Mouse (Mus musculus) heart, embryonic 15.5 days (tissue): ENCODE measurements around the gene Lyrm7. TPM values are rescaled to one million over a fixed set of nuclear protein-coding genes. Genes with fewer than 3 reads are reported as not detected.
"Not testable (repeated sequence)": the region's sequence is repeated elsewhere in the genome, so short reads cannot be mapped to it uniquely, and the experiment has no call there.

Experiments
- ATAC-seq: fragments of 200-750 bp; cut with Nextera tagmentation; replicated peaks from 2 replicates; pipeline ENCODE4 v1.8.0; 2017; ENCODE audit warnings: low read depth, moderate TSS enrichment; ENCODE audit not compliant: insufficient number of reproducible peaks, insufficient read depth, low FRiP score
- H3K27ac ChIP-seq: fragments of 300-500 bp; sonication (generic); 2 replicates; pipeline ENCODE4 v1.5.1; 2015; ENCODE audit warnings: mild to moderate bottlenecking, inconsistent platforms
- H3K27me3 ChIP-seq: fragments of 300-500 bp; sonication (generic); 2 replicates; pipeline ENCODE4 v1.6.1; 2015; ENCODE audit warnings: inconsistent platforms
- H3K36me3 ChIP-seq: fragments of 300-500 bp; sonication (generic); 2 replicates; pipeline ENCODE4 v1.6.1; 2015; ENCODE audit warnings: mild to moderate bottlenecking, inconsistent platforms
- H3K4me1 ChIP-seq: fragments of 300-500 bp; sonication (generic); replicated peaks from 2 replicates; pipeline ENCODE4 v1.6.1; 2015; ENCODE audit warnings: inconsistent platforms
- H3K4me2 ChIP-seq: fragments of 300-500 bp; sonication (generic); 2 replicates; pipeline ENCODE4 v1.6.1; 2015; ENCODE audit warnings: inconsistent platforms, mild to moderate bottlenecking, moderate library complexity
- H3K4me3 ChIP-seq: fragments of 300-500 bp; sonication (generic); 2 replicates; pipeline ENCODE4 v1.5.1; 2015; ENCODE audit warnings: mild to moderate bottlenecking, inconsistent platforms
- H3K9ac ChIP-seq: fragments of 300-500 bp; sonication (generic); 2 replicates; pipeline ENCODE4 v1.6.1; 2015; ENCODE audit warnings: mild to moderate bottlenecking, inconsistent platforms
- H3K9me3 ChIP-seq: fragments of 300-500 bp; sonication (generic); replicated peaks from 2 replicates; pipeline ENCODE4 v1.6.1; 2016; ENCODE audit warnings: inconsistent platforms
- WGBS: fragments of 180-500 bp; shearing (Covaris S2); methylation state at CpG from one replicate; pipeline ENCODE4 v1.1.7; 2015; ENCODE audit warnings: mixed read lengths; 5-methylcytosine and 5-hydroxymethylcytosine counted together
- polyA plus RNA-seq: library from polyadenylated mRNA; unstranded; fragments of >200 nt; fragmentation: Nextera tagmentation; extraction: Ambion mirVana; gene quantifications from 2 replicates; pipeline ENCODE4 v1.2.1, GENCODE M21; 2015

The Lyrm7 gene
- polyA plus RNA-seq, 1 experiment from 2014 or later: 24.7 TPM

DNA sequence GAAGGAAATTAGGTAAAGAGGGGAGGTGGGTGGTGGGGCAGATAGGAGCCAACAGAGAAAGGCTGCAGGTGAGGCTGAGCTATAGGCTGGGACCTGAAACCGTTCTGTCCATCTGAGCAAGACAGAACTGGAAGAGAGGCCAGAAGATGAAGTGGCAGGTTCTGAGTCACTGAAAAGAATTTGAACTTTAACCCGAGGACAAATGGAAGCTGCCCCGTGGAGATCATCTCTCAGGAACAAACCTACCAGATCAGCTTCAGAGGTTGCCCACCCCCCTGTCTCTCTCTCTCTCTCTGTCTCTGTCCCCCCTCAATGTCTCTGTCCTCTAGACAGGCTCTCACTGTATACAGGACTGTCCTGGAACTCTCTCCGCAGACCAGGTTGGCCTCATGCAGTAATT, 38.9 kb upstream of the Lyrm7 start:
- no peaks in the 10 kb centered on the region for H3K27me3 ChIP-seq
- H3K9ac ChIP-seq: no peak overlapping the region
- H3K9me3 ChIP-seq: no peaks in the 10 kb centered on the region
- H3K36me3 ChIP-seq: no peaks in the 10 kb centered on the region
- no peak overlapping the region for H3K4me2 ChIP-seq
- H3K27ac ChIP-seq: no peak overlapping the region
- H3K4me3 ChIP-seq: no peak overlapping the region
- WGBS: 64% methylated on average over 4 of the region's 4 CpGs
- no peak for ATAC-seq
- H3K4me1 ChIP-seq: peaks cover 25% of the 10 kb centered on the region

DNA sequence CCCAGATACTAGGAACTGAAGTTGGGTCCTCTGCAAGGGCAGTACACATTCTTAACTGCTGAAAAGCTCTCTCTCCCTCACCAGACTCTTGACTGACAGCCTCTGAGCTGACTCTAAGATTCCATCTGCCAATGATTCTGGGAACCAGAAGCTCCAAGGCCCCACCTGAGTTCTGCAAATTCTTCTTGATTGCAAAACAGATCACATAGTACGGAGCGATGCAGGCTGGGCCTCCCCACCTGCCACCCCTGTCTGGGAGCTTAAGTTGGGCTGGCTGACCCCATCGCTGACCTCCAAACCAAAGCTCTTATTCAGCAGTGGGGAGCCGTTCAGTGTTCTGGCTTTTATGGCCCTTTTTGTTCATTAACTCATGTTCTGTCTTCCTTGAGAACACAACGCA, 36.8 kb upstream of the Lyrm7 start:
- Histone ChIP-seq H3K9ac (no peak overlapping the region), H3K36me3 (no peaks in the 10 kb centered on the region), H3K4me2 (no peak overlapping the region), H3K4me3 (no peak overlapping the region), H3K4me1 (peaks cover 5% of the 10 kb centered on the region), H3K27ac (no peak overlapping the region), H3K27me3 (no peaks in the 10 kb centered on the region), H3K9me3 (no peaks in the 10 kb centered on the region)
- no peak for ATAC-seq
- WGBS: 68% methylated on average over 5 of the region's 5 CpGs

DNA sequence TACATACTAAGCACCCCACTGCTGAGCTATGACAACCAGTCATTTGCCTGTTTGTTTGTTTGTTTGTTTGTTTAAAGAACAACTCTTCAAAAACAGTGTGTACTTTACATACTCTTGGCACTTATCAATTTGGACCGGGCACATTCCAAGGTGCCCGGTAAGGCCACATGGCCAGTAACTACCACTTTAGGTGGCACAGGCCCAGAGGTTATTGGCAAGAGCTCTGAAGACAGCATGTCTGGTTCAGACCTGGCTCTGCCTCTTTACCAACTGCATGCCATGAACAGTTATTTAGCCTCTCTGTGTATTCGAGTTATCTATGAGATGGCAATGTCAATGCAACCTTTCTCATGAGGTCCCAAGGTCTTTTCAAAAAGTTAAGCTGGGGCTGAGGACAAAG, 35.9 kb upstream of the Lyrm7 start:
- not testable (repeated sequence) for H3K27ac ChIP-seq, H3K9ac ChIP-seq, H3K4me3 ChIP-seq, H3K9me3 ChIP-seq, H3K4me2 ChIP-seq, H3K27me3 ChIP-seq, H3K36me3 ChIP-seq, H3K4me1 ChIP-seq, ATAC-seq
- 76% methylated on average over 3 of the region's 3 CpGs for WGBS

- H3K36me3 ChIP-seq: no peaks in the 10 kb centered on the region
- no peak overlapping the region for H3K4me3 ChIP-seq
- 64% methylated on average over 9 of the region's 9 CpGs for WGBS
- H3K27ac ChIP-seq: no peak overlapping the region
- H3K4me2 ChIP-seq: no peak overlapping the region
- H3K9ac ChIP-seq: no peak overlapping the region
- H3K27me3 ChIP-seq: no peaks in the 10 kb centered on the region
- H3K9me3 ChIP-seq: no peaks in the 10 kb centered on the region
- ATAC-seq: no peak
- peaks cover 2% of the 10 kb centered on the region; the same call in 1 of the 2 replicates for H3K4me1 ChIP-seq
Observed at GRCm38 (mm10) chr11:54894589-54894988, 33.9 kb upstream of the Lyrm7 start.

DNA sequence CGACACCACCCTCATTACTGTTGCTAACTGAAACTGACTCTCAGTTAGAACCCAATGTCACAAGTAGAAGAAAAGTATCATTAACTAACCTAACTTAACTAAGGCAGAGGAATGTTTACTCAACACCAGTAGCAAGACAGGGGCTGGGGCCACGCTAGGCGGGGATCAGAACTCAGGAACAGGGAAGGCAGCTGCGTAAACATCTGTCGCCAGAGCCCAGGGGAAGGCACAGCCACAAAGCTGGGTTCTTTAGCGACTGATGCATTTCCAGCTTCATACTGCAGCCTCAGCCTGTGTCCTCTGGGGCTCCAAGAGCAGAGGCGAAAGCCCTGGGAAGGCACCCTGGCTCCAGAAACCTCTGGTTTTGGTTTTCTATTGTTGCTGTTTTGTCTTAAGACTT, 31.4 kb upstream of the Lyrm7 start:
- Histone ChIP-seq H3K4me2 (no peak overlapping the region), H3K4me3 (no peak overlapping the region), H3K27ac (no peak overlapping the region), H3K4me1 (no peaks in the 10 kb centered on the region), H3K36me3 (no peaks in the 10 kb centered on the region), H3K9me3 (no peaks in the 10 kb centered on the region), H3K9ac (no peak overlapping the region), H3K27me3 (no peaks in the 10 kb centered on the region)
- ATAC-seq: no peak
- WGBS: 62% methylated on average over 7 of the region's 7 CpGs

- H3K9ac ChIP-seq: no peak overlapping the region
- WGBS: 84% methylated on average over 5 of the region's 5 CpGs
- H3K27ac ChIP-seq: no peak overlapping the region
- H3K27me3 ChIP-seq: no peaks in the 10 kb centered on the region
- H3K4me3 ChIP-seq: no peak overlapping the region
- no peaks in the 10 kb centered on the region for H3K4me1 ChIP-seq
- H3K36me3 ChIP-seq: no peaks in the 10 kb centered on the region
- ATAC-seq: no peak
- H3K4me2 ChIP-seq: no peak overlapping the region
- no peaks in the 10 kb centered on the region for H3K9me3 ChIP-seq
Observed at GRCm38 (mm10) chr11:54891341-54891740, 30.6 kb upstream of the Lyrm7 start.

DNA sequence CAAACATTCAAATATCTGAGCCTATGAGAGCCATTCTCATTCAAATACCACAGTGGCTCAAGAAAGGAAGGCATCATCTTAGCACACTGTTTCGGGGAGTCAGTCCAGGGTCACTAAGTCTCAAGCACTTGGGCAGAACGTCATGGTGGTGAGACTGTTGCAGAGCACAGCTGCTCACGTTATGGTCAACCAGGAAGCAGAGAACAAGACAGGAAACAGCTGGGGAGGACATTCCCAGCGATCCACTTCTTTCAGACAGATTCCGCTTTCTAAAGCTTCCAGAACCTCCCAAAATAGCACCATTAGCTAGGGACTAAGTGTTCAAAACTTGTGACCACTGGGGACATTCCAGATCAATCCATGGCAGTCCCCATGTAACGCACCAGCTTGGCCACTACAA, 27.2 kb upstream of the Lyrm7 start:
- no peaks in the 10 kb centered on the region for H3K36me3 ChIP-seq
- H3K9ac ChIP-seq: no peak overlapping the region
- no peaks in the 10 kb centered on the region for H3K27me3 ChIP-seq
- H3K27ac ChIP-seq: no peak overlapping the region
- WGBS: 66% methylated on average over 6 of the region's 6 CpGs
- ATAC-seq: no peak
- no peaks in the 10 kb centered on the region for H3K9me3 ChIP-seq
- no peak overlapping the region for H3K4me2 ChIP-seq
- H3K4me1 ChIP-seq: peaks cover 15% of the 10 kb centered on the region
- H3K4me3 ChIP-seq: no peak overlapping the region

DNA sequence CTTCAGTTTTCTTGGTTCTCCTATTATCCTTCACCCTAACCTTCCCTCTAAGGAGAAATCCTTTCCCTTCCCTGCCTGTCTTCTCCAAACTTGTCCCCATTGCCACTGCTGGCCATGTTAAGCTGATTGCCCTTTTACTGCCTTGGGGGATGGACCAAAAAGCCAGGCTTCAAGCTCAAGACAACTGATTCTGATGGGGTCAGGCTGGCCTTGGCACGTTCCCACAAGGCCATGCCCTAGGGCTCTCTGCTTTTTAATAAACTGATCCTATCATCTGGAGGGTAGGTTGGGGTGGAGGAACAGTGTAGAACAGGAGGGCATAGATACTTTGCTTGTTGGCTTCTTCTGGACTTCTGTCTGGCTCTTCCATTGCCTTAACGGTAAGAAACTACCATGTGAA, 24.7 kb upstream of the Lyrm7 start:
- Histone ChIP-seq H3K4me1 (peaks cover 36% of the 10 kb centered on the region), H3K4me2 (no peak overlapping the region), H3K36me3 (no peaks in the 10 kb centered on the region), H3K27ac (peak overlapping the region; percentile 48; the same call in 1 of the 2 replicates), H3K4me3 (no peak overlapping the region), H3K9me3 (no peaks in the 10 kb centered on the region), H3K27me3 (no peaks in the 10 kb centered on the region), H3K9ac (no peak overlapping the region)
- WGBS: 89% methylated on average over 2 of the region's 2 CpGs
- no peak for ATAC-seq

GRCm38 (mm10) chr11:54884937-54885336, 24.2 kb upstream of the Lyrm7 start:
- Histone ChIP-seq H3K4me1 (peaks cover 41% of the 10 kb centered on the region), H3K27ac (peak overlapping the region; percentile 48), H3K9me3 (no peaks in the 10 kb centered on the region), H3K27me3 (no peaks in the 10 kb centered on the region), H3K4me2 (no peak overlapping the region), H3K36me3 (no peaks in the 10 kb centered on the region), H3K4me3 (no peak overlapping the region), H3K9ac (no peak overlapping the region)
- 0 out of 2 replicates have a peak, but pooled peaks have one; percentile 32 for ATAC-seq
- WGBS: 23% methylated on average over 5 of the region's 5 CpGs

DNA sequence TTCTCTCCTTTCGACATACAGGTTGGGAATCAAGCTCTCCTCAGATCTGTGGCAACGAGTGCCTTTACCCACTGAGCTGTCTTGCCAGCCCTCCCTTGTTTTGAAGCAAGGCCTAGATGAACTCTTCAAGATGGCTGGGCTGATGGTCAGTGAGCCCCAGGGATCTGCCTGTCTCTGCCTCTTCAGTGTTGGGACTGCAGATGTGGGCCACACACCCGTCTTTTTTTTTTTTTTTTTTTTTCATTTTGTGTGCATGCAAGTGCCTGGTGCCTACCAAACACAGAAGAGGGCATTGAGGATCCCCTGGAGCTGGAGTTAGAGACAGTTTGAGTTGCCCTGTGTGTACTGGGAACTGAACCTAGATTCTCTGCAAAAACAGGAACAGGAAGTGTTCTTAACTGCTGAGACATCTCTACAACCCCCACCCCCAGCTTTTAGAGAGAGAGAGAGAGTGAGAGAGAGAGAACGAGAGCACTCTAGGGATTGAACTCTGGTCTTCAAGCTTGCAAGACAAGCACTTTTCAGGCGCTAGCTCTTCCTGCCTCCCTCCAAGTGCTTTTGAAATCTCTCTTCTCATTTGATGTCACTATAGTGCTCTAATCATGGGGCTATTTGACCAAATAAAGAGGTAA, 23.6 kb upstream of the Lyrm7 start:
- Histone ChIP-seq H3K9me3 (no peaks in the 10 kb centered on the region), H3K36me3 (no peaks in the 10 kb centered on the region), H3K9ac (no peak overlapping the region), H3K4me3 (no peak overlapping the region), H3K4me1 (peaks cover 46% of the 10 kb centered on the region), H3K27ac (peak overlapping the region; percentile 48), H3K27me3 (no peaks in the 10 kb centered on the region), H3K4me2 (no peak overlapping the region)
- WGBS: 78% methylated on average over 5 of the region's 5 CpGs
- ATAC-seq: no peak

GRCm38 (mm10) chr11:54882671-54883070, 22.0 kb upstream of the Lyrm7 start:
- peaks cover 46% of the 10 kb centered on the region for H3K4me1 ChIP-seq
- H3K36me3 ChIP-seq: no peaks in the 10 kb centered on the region
- H3K4me2 ChIP-seq: no peak overlapping the region; the same call in 1 of the 2 replicates
- H3K27me3 ChIP-seq: no peaks in the 10 kb centered on the region
- no peaks in the 10 kb centered on the region for H3K9me3 ChIP-seq
- peak overlapping the region; percentile 83 for H3K27ac ChIP-seq
- WGBS: 20% methylated on average over 8 of the region's 8 CpGs
- no peak overlapping the region for H3K9ac ChIP-seq
- H3K4me3 ChIP-seq: no peak overlapping the region
- peak; percentile 58; the same call in 1 of the 2 replicates for ATAC-seq

DNA sequence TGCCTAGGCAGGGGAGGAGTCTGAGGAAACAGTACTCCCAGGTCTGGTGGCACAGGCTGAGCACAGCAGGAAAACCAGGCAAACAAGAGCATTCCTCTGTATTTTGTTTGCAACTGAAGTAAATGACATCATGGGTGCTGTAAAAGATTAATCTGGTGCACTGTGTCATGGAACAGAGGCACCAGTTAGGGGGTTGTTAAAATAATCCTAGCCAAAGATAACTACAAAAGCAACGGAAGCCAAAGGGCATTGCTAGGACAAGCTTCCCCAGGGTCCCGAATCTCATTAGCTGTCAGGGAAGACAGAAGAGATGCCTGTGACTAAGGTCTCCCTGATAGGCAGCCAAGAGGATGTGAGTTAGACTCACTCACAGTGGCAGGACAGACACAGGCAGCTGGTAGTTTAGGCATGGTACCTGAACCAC, 20.3 kb upstream of the Lyrm7 start:
- H3K4me3 ChIP-seq: no peak overlapping the region
- peaks cover 46% of the 10 kb centered on the region for H3K4me1 ChIP-seq
- no peaks in the 10 kb centered on the region for H3K36me3 ChIP-seq
- no peaks in the 10 kb centered on the region for H3K9me3 ChIP-seq
- no peaks in the 10 kb centered on the region for H3K27me3 ChIP-seq
- 13% methylated on average over 2 of the region's 2 CpGs for WGBS
- no peak overlapping the region for H3K9ac ChIP-seq
- ATAC-seq: peak; percentile 58
- H3K27ac ChIP-seq: peak overlapping the region; percentile 83
- no peak overlapping the region for H3K4me2 ChIP-seq
